Mouse (Mus musculus): Measurements from ENCODE around the gene Poc1a.

Poc1a gene

GRCm38 (mm10) chr9:106359297-106359696, 78.4 kb downstream of the Poc1a start:
- in situ Hi-C loops (cut with MboI, MseI), result loop anchor here in 1 of 2 experiments (25.0 kb wide), 1 partner anchor 1297 kb away; the partner anchor contains the start of gene Mrpl3

- in situ Hi-C loops (cut with MboI, MseI), result loop anchor here in 1 of 2 experiments (25.0 kb wide), 1 partner anchor 1299 kb away; the partner anchor contains the start of gene Mrpl3
These were observed 80.3 kb downstream of the Poc1a start for GRCm38 (mm10) chr9:106361140-106361539.

GRCm38 (mm10) chr9:106365333-106365732, 84.5 kb downstream of the Poc1a start:
- in situ Hi-C loops (cut with MboI, MseI), result loop anchor here (5.0 to 25.0 kb wide), 2 partner anchors 62 to 1303 kb away; partner anchors contain the start of genes Mrpl3 (in 1 of the 2) and Rpl29 (in 1 of the 2)

GRCm38 (mm10) chr9:106366188-106366587, 85.3 kb downstream of the Poc1a start:
- in situ Hi-C loops (cut with MboI, MseI), result loop anchor here (5.0 to 25.0 kb wide), 2 partner anchors 61 to 1304 kb away; partner anchors contain the start of genes Mrpl3 (in 1 of the 2) and Rpl29 (in 1 of the 2)

- in situ Hi-C loops (cut with MboI, MseI), result loop anchor here (5.0 to 25.0 kb wide), 2 partner anchors 60 to 1305 kb away; partner anchors contain the start of genes Mrpl3 (in 1 of the 2) and Rpl29 (in 1 of the 2)
These were observed 86.1 kb downstream of the Poc1a start for GRCm38 (mm10) chr9:106367001-106367400.

- in situ Hi-C loops (cut with MboI, MseI), result loop anchor here (5.0 to 25.0 kb wide), 2 partner anchors 60 to 1305 kb away; partner anchors contain the start of genes Mrpl3 (in 1 of the 2) and Rpl29 (in 1 of the 2)
These were observed 86.8 kb downstream of the Poc1a start for GRCm38 (mm10) chr9:106367592-106368111.

GRCm38 (mm10) chr9:106368112-106368717, 87.4 kb downstream of the Poc1a start, which contains the start of gene Dusp7:
TSS of gene Dusp7 (plus strand) at chr9:106368632.
- in situ Hi-C loops (cut with MboI, MseI), result loop anchor here (5.0 to 25.0 kb wide), 2 partner anchors 59 to 1306 kb away; partner anchors contain the start of genes Mrpl3 (in 1 of the 2) and Rpl29 (in 1 of the 2)

- in situ Hi-C loops (cut with MboI, MseI), result loop anchor here (5.0 to 25.0 kb wide), 2 partner anchors 58 to 1307 kb away; partner anchors contain the start of genes Mrpl3 (in 1 of the 2) and Rpl29 (in 1 of the 2)
These were observed 88.1 kb downstream of the Poc1a start for GRCm38 (mm10) chr9:106368831-106369501.

- in situ Hi-C loops (cut with MboI, MseI), result loop anchor here (5.0 to 25.0 kb wide), 2 partner anchors 57 to 1308 kb away; partner anchors contain the start of genes Mrpl3 (in 1 of the 2) and Rpl29 (in 1 of the 2)
These were observed 89.1 kb downstream of the Poc1a start for GRCm38 (mm10) chr9:106369801-106370485.

- in situ Hi-C loops (cut with MboI, MseI), result loop anchor here in 1 of 2 experiments (25.0 kb wide), 1 partner anchor 1309 kb away; the partner anchor contains the start of gene Mrpl3
These were observed 89.9 kb downstream of the Poc1a start for GRCm38 (mm10) chr9:106370620-106371383.

- in situ Hi-C loops (cut with MboI, MseI), result loop anchor here in 1 of 2 experiments (25.0 kb wide), 1 partner anchor 1309 kb away; the partner anchor contains the start of gene Mrpl3
These were observed 90.5 kb downstream of the Poc1a start for GRCm38 (mm10) chr9:106371384-106371671.

GRCm38 (mm10) chr9:106371776-106372175, 90.9 kb downstream of the Poc1a start:
- in situ Hi-C loops (cut with MboI, MseI), result loop anchor here in 1 of 2 experiments (25.0 kb wide), 1 partner anchor 1309 kb away; the partner anchor contains the start of gene Mrpl3

- in situ Hi-C loops (cut with MboI, MseI), result loop anchor here in 1 of 2 experiments (25.0 kb wide), 1 partner anchor 1310 kb away; the partner anchor contains the start of gene Mrpl3
These were observed 91.9 kb downstream of the Poc1a start for GRCm38 (mm10) chr9:106372431-106373412.

GRCm38 (mm10) chr9:106373973-106374372, 93.1 kb downstream of the Poc1a start:
- in situ Hi-C loops (cut with MboI, MseI), result loop anchor here in 1 of 2 experiments (25.0 kb wide), 1 partner anchor 1312 kb away; the partner anchor contains the start of gene Mrpl3

GRCm38 (mm10) chr9:106377247-106377646, 96.4 kb downstream of the Poc1a start:
- in situ Hi-C loops (cut with MboI, MseI), result no loop called here

GRCm38 (mm10) chr9:106378045-106378444, 97.2 kb downstream of the Poc1a start:
- in situ Hi-C loops (cut with MboI, MseI), result no loop called here

- in situ Hi-C loops (cut with MboI, MseI), result no loop called here
These were observed 97.9 kb downstream of the Poc1a start for GRCm38 (mm10) chr9:106378753-106379152.

- in situ Hi-C loops (cut with MboI, MseI), result no loop called here
These were observed 105.5 kb downstream of the Poc1a start for GRCm38 (mm10) chr9:106386181-106386864.
